Comparison of ENCODE assay signal across 8 mouse cellular contexts in genomic region chr7:24531211-24531971, GRCm38 (mm10). TPM values are rescaled to one million over a fixed set of nuclear protein-coding genes. Genes with fewer than 3 reads are reported as not detected.
A peak's percentile ranks its signal among the peaks of the same experiment; 100 is the strongest.
DNase-seq lines count a peak whose midpoint lies in the region; ATAC-seq and TF ChIP-seq lines count a peak whose summit lies in the region.

No protein-coding gene starts in this region.

- H3K9me3 ChIP-seq in hindbrain, embryonic 16.5 days (ENCODE audit: control insufficient read depth, low read length) = no peaks in the 10 kb centered on the region

- intact Hi-C loops in gastrocnemius, adult 2 months (cut with DNase I) = loop anchor here (2.0 kb wide), 1 partner anchor 69 kb away; no protein-coding TSS in a partner anchor
- intact Hi-C loops in left cerebral cortex, postnatal 36 days (cut with DNase I) = loop anchor here (2.0 kb wide), 1 partner anchor 25 kb away; the partner anchor contains the start of gene Zfp428

- peak overlapping the region; percentile 96 for H3K27ac ChIP-seq in gastrocnemius, adult 2 months
- H3K27ac ChIP-seq in hindbrain, embryonic 16.5 days (ENCODE audit: low read depth, low read length) = peak overlapping the region; percentile 80

- peak; percentile 92 for TF ChIP-seq CTCF in gastrocnemius, adult 2 months (IDR thresholded peaks at IDR 0.05)

- H3K4me2 ChIP-seq in hindbrain, embryonic 16.5 days (ENCODE audit: low read length) = peak overlapping the region; percentile 89

- under 1% methylated on average over 43 of the region's 43 CpGs for WGBS in hindbrain, embryonic 16.5 days

- H3K4me3 ChIP-seq in gastrocnemius, adult 2 months = peak overlapping the region; percentile 81
- peak overlapping the region; percentile 77 for H3K4me3 ChIP-seq in hindbrain, embryonic 16.5 days (ENCODE audit: low read length)

- DNase-seq in adrenal gland, adult 18-20 months (ENCODE audit: low spot score in 2 of 2) = peak; percentile 59 to 62
- DNase-seq in cerebellum, postnatal 4 days (ENCODE audit: low spot score in 2 of 2) = peak; percentile 60 to 79
- DNase-seq in gastrocnemius, adult 2 months = peak; percentile 78
- DNase-seq in left cerebral cortex, postnatal 36 days (ENCODE audit: low spot score in 2 of 2) = peak; percentile 80 to 81
- DNase-seq in mesoderm, embryonic 11.5 days (ENCODE audit: low read depth, low spot score) = peak; percentile 79
- DNase-seq in right cerebral cortex, postnatal 4 days = peak; percentile 77

- peaks cover 29% of the 10 kb centered on the region for H3K36me3 ChIP-seq in hindbrain, embryonic 16.5 days (ENCODE audit: control insufficient read depth, insufficient read depth, low read length)

- peak overlapping the region; percentile 83 for H3K9ac ChIP-seq in hindbrain, embryonic 16.5 days (ENCODE audit: low read depth, low read length)

- H3K4me1 ChIP-seq in hindbrain, embryonic 16.5 days (ENCODE audit: control insufficient read depth, insufficient read depth, low read depth, low read length) = peaks cover 33% of the 10 kb centered on the region

- peak; percentile 60 for ATAC-seq in hindbrain, embryonic 16.5 days
- no peak for ATAC-seq in monocyte, adult 5-6 weeks (replicated peaks; ENCODE audit: insufficient number of reproducible peaks, low FRiP score, low TSS enrichment, poor library complexity, severe bottlenecking)

- no peaks in the 10 kb centered on the region for H3K27me3 ChIP-seq in hindbrain, embryonic 16.5 days (replicated peaks; ENCODE audit: control insufficient read depth, insufficient read depth, low read length)

RNA-seq across cellular contexts. Expression of gene Irgq, which starts 0.9 kb away (rescaled TPM):
- 10 to 100 TPM; 21.0 to 24.1 TPM for total RNA-seq in adrenal gland, adult 18-20 months (2021)
- total RNA-seq in gastrocnemius, adult 2 months (2021) = 10 to 100 TPM; 11.5 to 16.1 TPM
- polyA plus RNA-seq in hindbrain, embryonic 16.5 days (2015; fragmentation: Nextera tagmentation; extraction: Ambion mirVana) = 19.2 and 24.7 TPM in 2 replicates
- total RNA-seq in left cerebral cortex, postnatal 36 days (2021) = 10 to 100 TPM; 80.8 to 89.2 TPM
- total RNA-seq in monocyte, adult 5-6 weeks (2017) = 2.5 to 6.9 TPM (median 2.9 TPM) in 3 replicates

RNA-seq across cellular contexts. Expression of gene Pinlyp, which starts 14.5 kb away (rescaled TPM):
- not detected for total RNA-seq in adrenal gland, adult 18-20 months (2021)
- total RNA-seq in gastrocnemius, adult 2 months (2021) = not detected
- polyA plus RNA-seq in hindbrain, embryonic 16.5 days (2015; fragmentation: Nextera tagmentation; extraction: Ambion mirVana) = not detected in 2 replicates
- total RNA-seq in left cerebral cortex, postnatal 36 days (2021) = not detected
- total RNA-seq in monocyte, adult 5-6 weeks (2017) = not detected in 3 replicates

RNA-seq across cellular contexts. Expression of gene Xrcc1, which starts 14.7 kb away (rescaled TPM):
- total RNA-seq in adrenal gland, adult 18-20 months (2021) = 10 to 100 TPM; 35.9 to 37.1 TPM
- 10 to 100 TPM; 18.3 to 18.5 TPM for total RNA-seq in gastrocnemius, adult 2 months (2021)
- 63.8 and 74.3 TPM in 2 replicates for polyA plus RNA-seq in hindbrain, embryonic 16.5 days (2015; fragmentation: Nextera tagmentation; extraction: Ambion mirVana)
- total RNA-seq in left cerebral cortex, postnatal 36 days (2021) = 10 to 100 TPM; 29.8 to 41.4 TPM
- 18.0 to 42.4 TPM (median 29.6 TPM) in 3 replicates for total RNA-seq in monocyte, adult 5-6 weeks (2017)

RNA-seq across cellular contexts. Expression of gene AC161166.1, which starts 19.1 kb away (rescaled TPM):
- total RNA-seq in adrenal gland, adult 18-20 months (2021) = not detected
- total RNA-seq in gastrocnemius, adult 2 months (2021) = not detected
- 1.0 and 1.1 TPM in 2 replicates for polyA plus RNA-seq in hindbrain, embryonic 16.5 days (2015; fragmentation: Nextera tagmentation; extraction: Ambion mirVana)
- not detected for total RNA-seq in left cerebral cortex, postnatal 36 days (2021)
- total RNA-seq in monocyte, adult 5-6 weeks (2017) = 1.1 TPM in 1 of 3 replicates, not detected in the others

RNA-seq across cellular contexts. Expression of gene Zfp428, which starts 24.6 kb away (rescaled TPM):
- total RNA-seq in adrenal gland, adult 18-20 months (2021) = 1 to 10 TPM; 4.6 to 5.0 TPM
- 1 to 10 TPM; 3.5 to 6.5 TPM for total RNA-seq in gastrocnemius, adult 2 months (2021)
- 272 and 277 TPM in 2 replicates for polyA plus RNA-seq in hindbrain, embryonic 16.5 days (2015; fragmentation: Nextera tagmentation; extraction: Ambion mirVana)
- 10 to 100 TPM; 47.9 to 49.4 TPM for total RNA-seq in left cerebral cortex, postnatal 36 days (2021)
- total RNA-seq in monocyte, adult 5-6 weeks (2017) = 0.95 TPM in 1 of 3 replicates, not detected in the others
